Mouse (Mus musculus): ENCODE results near the gene Fbln5.

- TF ChIP-seq CTCF (IDR thresholded peaks at IDR 0.05; ENCODE audit: low read depth) (no peak), EP300 (optimal IDR thresholded peaks at IDR 0.05) (no peak)
These were observed 76.5 kb downstream of the Fbln5 start for GRCm38 (mm10) chr12:101742375-101742774.

Data from stomach, postnatal 0 days (tissue).